Mouse (Mus musculus) urinary bladder, adult 2 months (tissue): Measurements from ENCODE around the gene 9130019O22Rik. TPM values are rescaled to one million over a fixed set of nuclear protein-coding genes. Genes with fewer than 3 reads are reported as not detected.
"Not testable (repeated sequence)": the region's sequence is repeated elsewhere in the genome, so short reads cannot be mapped to it uniquely, and the experiment has no call there.

Experiments
- DNase-seq: peaks from one replicate; pipeline ENCODE4 v3.0.0; 2022; ENCODE audit warnings: low spot score
- polyA plus RNA-seq: library from polyadenylated mRNA; depleted of rRNA; stranded (reverse); fragments of >200 nt; gene quantifications from 2 replicates; pipeline ENCODE4 v1.2.3, GENCODE M21; 2012; rRNA removed

The 9130019O22Rik gene
- polyA plus RNA-seq = 3.7 and 3.9 TPM in 2 replicates

DNA sequence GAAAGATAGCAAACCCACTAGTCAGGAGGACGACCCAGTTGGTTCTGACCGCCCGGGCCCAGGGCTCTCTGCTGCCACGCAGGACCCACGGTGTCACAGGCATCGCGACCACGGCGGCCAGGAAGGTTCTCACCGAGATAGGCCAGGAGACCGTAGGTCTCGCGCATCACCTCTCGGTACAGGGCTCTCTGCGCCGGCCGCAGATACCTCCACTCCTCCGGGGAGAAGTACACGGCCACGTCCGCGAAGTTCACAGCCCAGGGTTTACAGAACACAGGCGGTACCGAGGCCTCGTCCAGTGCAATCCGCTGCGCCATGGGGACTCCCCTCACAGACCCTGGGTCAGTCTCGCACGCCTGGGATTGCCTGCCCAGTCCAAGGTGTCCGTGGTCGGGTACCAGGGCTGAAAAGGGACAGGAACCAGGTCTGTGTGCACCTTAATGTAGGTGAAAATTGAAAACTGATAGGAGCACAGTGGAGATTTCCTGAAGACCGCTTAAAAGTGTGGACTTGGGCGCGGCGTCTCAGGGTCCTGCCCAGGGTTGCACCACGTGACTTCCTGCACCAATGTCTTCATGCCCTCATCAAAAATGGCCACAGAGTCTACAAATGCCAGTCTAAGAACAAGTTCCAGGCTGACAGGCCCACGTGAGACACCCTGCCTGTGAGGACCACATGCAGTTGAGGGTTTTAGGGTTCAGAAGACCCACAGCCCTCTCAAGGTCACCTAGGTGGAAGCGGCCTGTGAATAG, at the start of gene 9130019O22Rik:
9130019O22Rik (minus strand) TSS at position 526 of the 752 bp plus-strand sequence.
- peak; percentile 58 for DNase-seq

GRCm38 (mm10) chr7:127435206-127435605, 48.2 kb upstream of the 9130019O22Rik start:
- DNase-seq = no peak

GRCm38 (mm10) chr7:127426354-127426753, 39.4 kb upstream of the 9130019O22Rik start:
- no peak for DNase-seq

GRCm38 (mm10) chr7:127425911-127426310, 38.9 kb upstream of the 9130019O22Rik start:
- DNase-seq = no peak

DNA sequence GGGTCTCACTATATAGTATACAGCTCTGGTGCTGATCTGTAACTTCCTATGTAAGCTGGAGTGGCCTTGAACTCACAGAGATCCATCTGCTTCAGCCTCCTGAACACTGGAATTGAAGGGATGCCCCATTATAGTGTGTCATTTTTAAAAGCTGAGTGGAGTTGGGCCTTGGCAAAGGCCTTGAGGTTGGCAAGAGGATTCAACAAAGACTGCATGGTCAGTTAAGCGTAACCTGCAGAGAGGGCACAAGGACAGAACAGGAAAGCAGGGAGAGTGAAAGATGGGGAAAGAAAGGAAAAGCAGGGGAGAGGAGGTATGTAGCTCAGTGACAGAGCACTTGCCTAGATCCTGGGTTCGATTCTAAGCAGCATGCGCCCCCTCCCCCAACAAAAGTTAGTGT, 38.3 kb upstream of the 9130019O22Rik start:
- no peak for DNase-seq

DNA sequence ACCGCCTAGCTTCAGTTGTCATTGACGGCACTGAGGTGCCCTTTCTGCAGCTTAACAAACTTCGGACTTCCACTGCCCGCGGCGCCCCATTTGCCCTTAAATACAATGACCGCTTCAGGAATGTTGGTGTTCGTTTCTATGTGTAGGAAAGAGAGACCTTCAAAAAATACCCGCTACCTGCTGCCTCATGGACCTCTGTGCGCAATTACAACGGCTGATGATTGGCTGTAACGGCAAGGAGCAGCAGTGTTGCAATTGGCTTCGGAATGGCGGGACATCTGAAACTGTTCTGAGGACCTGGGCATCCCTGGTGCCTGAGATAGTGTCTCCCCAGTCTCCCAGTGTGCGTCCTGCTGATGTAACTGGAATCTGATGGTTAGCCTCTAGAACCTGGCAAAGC, 35.3 kb upstream of the 9130019O22Rik start:
- no peak for DNase-seq

- DNase-seq = peak; percentile 90
Observed at GRCm38 (mm10) chr7:127421388-127422191, 34.6 kb upstream of the 9130019O22Rik start, which contains the start of gene Zfp688. TSS of gene Zfp688 (minus strand) at chr7:127422068.

DNA sequence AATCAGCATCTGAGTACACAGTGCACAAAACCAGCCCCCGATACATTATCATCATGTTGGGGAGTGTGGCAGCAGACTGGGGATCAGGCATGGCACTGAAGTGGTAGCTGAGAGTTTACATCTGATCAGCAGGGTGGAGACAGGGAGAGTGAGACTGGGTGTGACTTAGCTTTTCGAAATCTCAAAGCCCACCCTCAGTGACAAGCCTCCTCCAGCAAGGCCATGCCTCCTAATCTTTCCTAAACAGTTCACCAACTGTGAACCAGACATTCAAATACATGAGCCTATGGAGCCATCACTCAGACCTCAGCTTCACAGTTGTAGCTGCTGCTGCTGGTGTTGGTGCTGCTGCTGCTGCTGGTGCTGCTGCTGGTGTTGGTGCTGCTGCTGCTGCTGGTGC, 24.5 kb upstream of the 9130019O22Rik start:
- DNase-seq = no peak

DNA sequence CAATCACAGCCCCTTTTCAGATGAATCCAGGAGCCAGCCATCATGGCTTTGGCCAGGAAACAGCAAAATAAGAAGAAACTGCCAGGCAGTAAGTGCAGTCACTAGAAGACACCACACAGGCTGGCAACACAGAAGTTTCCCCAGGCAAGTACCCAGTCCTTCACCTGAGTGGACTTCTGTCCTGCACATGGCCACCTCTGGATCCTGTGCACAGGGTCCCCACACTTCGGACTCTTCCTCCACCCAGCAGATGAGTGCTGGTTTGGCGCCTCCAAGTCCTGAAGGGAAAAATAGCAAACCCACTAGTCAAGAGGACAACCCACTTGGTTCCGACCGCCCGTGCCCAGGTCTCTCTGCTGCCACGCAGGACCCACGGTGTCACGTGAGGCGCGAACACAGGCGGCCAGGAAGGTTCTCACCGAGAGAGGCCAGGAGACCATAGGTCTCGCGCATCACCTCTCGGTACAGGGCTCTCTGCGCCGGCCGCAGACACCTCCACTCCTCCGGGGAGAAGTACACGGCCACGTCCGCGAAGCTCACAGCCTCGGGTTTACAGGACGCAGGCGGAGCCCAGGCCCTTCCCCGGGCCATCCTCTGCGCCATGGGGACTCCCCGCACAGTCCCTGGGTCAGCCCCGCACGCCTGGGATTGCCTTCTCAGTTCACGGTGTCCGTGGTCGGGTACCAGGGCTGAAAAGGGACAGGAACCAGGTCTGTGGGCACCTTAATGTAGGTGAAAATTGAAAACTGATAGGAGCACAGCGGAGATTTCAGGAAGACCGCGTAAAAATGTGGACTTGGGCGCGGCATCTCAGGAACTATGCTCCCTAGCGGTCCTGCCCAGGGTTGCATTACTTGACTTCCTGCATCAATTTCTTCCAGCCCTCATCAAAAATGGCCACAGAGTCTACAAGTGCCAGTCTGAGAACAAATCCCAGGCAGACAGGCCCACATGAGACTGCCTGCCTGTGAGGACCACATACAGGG, 19.3 kb upstream of the 9130019O22Rik start, which contains the start of gene Zfp764:
Zfp764 (minus strand) TSS at position 821 of the 986 bp plus-strand sequence.
- DNase-seq = peak; percentile 61

DNA sequence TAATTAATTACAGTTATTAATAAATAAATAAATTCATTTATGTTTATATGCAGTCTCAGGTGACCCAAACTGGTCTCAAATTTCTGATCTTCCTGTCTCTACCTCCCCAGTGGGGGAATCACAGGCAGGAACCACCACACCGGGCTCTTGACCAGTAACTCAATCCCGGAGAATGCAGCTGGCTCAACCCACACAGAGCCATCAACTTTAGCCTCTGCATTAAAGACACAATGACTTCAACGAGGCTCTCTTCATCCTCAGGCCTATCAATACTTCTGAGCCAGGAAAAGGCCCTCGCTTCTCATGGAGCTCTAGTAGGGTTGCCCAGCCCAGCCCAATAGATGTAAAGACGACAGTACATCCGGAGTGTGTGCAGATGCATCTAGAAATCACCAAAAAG, 17.1 kb upstream of the 9130019O22Rik start:
- not testable (repeated sequence) for DNase-seq

GRCm38 (mm10) chr7:127402980-127403379, 16.0 kb upstream of the 9130019O22Rik start:
- DNase-seq = no peak

DNA sequence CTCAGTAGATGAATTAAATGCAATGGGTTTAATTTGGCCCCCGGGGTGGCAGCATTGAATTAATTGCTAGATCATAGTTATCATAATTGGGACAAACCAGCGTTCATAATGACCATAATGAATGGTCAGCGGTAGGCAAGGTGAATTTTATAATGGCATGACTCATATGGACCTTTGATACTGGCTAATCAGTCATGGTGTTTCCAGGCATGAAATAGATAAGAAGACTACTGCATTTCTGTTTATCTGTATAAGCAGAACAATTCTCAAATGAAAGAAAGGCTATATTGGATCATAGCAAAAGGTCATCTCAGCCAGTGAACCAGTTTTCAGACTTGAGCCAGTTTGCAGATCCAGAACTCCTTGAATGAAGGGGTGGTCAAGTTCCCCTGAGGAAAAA, 13.4 kb upstream of the 9130019O22Rik start:
- DNase-seq = no peak

GRCm38 (mm10) chr7:127393944-127394333, 7.0 kb upstream of the 9130019O22Rik start:
- no peak for DNase-seq

DNA sequence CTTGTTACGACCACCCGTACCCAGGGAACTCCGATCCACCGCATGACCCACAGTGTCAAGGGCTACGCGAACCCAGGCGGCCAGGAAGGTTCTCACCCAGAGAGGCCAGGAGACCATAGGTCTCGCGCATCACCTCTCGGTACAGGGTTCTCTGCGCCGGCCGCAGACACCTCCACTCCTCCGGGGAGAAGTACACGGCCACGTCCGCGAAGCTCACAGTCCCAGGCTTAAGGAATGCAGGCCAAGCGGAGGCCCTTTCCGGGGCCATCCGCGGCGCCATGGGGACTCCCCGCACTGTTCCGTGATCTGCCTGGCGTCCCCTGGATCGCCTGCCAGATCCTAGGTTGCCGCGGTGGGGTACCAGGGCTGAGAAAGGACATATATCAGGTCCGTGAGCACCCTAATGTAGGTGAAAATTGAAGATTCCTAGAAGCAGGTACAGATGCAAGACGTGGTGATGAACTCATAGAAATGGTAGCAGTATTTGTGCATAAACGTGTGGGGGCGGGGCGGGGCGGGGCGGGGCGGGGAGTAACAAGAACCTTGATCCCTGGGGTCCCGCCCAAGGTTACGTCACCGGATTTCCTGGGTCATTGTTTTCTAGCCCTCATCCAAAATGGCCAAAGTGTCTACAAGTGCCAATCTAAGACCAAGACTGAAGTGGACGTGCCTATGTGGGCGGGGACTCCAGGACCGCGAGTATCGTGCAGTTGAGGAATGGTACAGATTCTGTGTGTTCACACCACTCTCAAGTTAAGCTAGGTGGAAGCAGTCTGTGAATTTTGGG, 6.4 kb upstream of the 9130019O22Rik start, which contains the start of gene E430018J23Rik:
E430018J23Rik (minus strand) TSS at position 473 of the 787 bp plus-strand sequence.
- DNase-seq = peak; percentile 70

GRCm38 (mm10) chr7:127392251-127392824, 5.4 kb upstream of the 9130019O22Rik start:
- DNase-seq = no peak

DNA sequence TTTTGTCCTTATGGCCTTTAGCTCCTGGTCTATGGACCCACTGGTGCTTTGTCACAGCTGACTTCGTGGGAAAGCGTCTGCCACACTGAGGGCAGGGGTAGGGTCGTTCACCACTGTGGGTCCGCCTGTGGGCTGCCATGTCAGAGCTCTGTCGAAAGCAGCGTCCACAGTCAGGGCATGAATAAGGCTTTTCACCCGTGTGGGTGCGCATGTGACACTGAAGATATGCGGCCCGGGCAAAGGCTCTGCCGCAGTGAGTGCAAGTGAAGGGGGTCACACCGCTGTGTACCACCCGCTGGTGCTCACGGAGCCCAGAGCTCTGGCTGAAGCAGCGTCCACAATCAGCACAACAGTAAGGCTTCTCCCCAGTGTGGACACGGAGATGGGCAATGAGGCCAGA, 4.6 kb upstream of the 9130019O22Rik start:
- no peak for DNase-seq

DNA sequence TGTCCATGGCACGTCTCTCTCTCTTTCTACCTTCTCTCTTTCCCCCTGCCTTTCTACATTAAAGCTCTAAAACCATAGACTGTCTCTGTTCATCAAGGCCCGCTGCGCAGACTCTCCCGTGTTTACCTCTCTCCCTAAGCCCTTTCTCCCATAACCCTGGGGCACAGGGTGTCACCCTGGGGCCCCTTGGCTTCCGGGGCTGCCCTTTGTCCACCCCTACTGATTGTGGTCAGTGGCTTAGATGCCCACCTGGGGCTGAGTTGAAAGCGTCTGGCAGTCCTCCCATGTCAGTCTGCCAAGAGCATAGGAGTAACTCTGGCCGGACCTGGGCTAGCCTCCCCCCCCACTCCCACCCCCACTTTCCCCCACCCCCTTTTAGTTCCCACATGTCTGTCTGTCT, 3.3 kb upstream of the 9130019O22Rik start:
- no peak for DNase-seq

DNA sequence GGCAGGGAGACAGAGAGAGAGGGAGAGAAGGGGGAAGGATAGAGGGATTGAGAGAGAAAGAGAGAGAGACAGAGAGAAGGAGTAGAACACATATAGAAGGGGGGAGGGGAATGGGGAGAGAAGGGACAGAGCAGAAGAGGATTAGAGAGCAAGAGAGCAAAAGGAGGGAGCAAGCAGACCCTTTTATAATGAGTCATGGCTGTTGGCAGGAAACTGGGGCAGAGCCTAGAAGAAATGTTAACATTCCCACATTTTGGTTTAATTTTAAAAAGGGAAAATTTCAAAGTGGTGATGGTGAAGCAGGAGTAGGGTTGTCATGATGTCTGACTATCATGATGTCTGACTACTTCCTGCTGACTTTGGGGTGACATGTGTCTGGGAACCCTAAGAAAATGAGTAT, 1.2 kb upstream of the 9130019O22Rik start:
- not testable (repeated sequence) for DNase-seq

DNA sequence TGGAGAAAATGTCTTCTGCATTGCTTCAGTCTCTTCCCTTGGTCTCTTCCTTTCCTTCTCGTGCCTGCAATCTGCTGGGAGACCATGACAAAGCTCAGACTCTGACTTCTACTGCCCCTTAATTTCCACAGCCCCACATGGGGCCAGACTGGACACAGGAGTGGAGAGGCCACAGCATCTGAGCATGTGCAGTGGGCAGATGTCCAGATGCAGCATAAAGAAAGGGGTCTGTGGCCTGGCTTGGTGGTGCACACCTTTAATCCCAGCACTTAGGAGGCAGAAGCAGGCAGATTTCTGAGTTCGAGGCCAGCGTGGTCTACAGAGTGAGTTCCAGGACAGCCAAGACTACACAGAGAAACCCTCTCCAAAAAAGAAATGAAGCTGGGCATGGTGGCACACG, 1.4 kb downstream of the 9130019O22Rik start:
- DNase-seq = not testable (repeated sequence)

- DNase-seq = no peak
Observed at GRCm38 (mm10) chr7:127378310-127378921, 8.6 kb downstream of the 9130019O22Rik start.
